Mouse (Mus musculus) liver, postnatal 0 days (tissue): ENCODE measurements around the gene Lyrm4.

ENCODE experiments used
- CTCF ChIP-seq: sonication (generic); IDR thresholded peaks from 2 replicates; pipeline ENCODE4 v1.5.1; 2016; ENCODE audit warnings: antibody characterized with exemption, low read depth
- EP300 ChIP-seq: IDR thresholded peaks from 2 replicates; pipeline ENCODE4 v1.6.1; 2016; ENCODE audit warnings: antibody characterized with exemption, low read depth, mild to moderate bottlenecking

DNA sequence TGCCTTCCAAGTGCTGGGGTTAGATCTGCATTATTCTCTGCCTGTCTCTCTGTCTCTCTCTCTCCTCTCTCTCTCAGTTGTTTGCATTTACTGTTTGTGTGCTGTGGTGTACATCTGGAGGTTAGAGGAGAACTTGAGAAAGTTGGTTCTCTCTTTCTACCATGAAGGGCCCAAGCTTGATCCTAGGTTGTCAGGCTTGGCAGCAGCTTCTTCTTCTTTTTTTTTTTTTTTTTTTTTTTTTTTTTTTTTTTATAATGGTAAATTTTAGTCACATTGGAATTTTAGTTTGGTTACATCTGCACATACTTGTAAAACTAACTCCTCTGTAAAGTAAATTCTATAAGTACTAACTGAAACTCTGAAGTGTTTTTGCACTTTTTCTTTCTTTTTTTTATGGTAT is 3.3 kb upstream of the Lyrm4 start:
- TF ChIP-seq CTCF (no peak), EP300 (no peak)
